Mouse (Mus musculus) right cerebral cortex, postnatal 25 days (tissue): ENCODE results near the gene Car10.
"Not testable (repeated sequence)": the region's sequence is repeated elsewhere in the genome, so short reads cannot be mapped to it uniquely, and the experiment has no call there.

Source experiments
- DNase-seq: peaks from one replicate; pipeline ENCODE4 v3.0.0; 2022

Gene Car10

GRCm38 (mm10) chr11:93173533-93174308 is 75.9 kb downstream of the Car10 start:
- no peak for DNase-seq

GRCm38 (mm10) chr11:93185477-93185876 is 87.6 kb downstream of the Car10 start:
- peak; percentile 8 for DNase-seq

- DNase-seq, result no peak
These were observed 88.3 kb downstream of the Car10 start for GRCm38 (mm10) chr11:93186163-93186562.

- DNase-seq, result no peak
These were observed 90.8 kb downstream of the Car10 start for GRCm38 (mm10) chr11:93188621-93189020.

- DNase-seq, result no peak
These were observed 102.2 kb downstream of the Car10 start for GRCm38 (mm10) chr11:93200046-93200445.

GRCm38 (mm10) chr11:93217457-93217856 is 119.6 kb downstream of the Car10 start:
- no peak for DNase-seq

GRCm38 (mm10) chr11:93230057-93230456 is 132.2 kb downstream of the Car10 start:
- no peak for DNase-seq

GRCm38 (mm10) chr11:93249771-93250265 is 152.0 kb downstream of the Car10 start:
- DNase-seq, result no peak

GRCm38 (mm10) chr11:93251766-93252165 is 153.9 kb downstream of the Car10 start:
- DNase-seq, result no peak

GRCm38 (mm10) chr11:93263979-93264378 is 166.2 kb downstream of the Car10 start:
- no peak for DNase-seq

- DNase-seq, result no peak
These were observed 174.2 kb downstream of the Car10 start for GRCm38 (mm10) chr11:93272016-93272415.

- DNase-seq, result peak; percentile 50
These were observed 176.1 kb downstream of the Car10 start for GRCm38 (mm10) chr11:93273906-93274305.

GRCm38 (mm10) chr11:93293661-93294060 is 195.8 kb downstream of the Car10 start:
- no peak for DNase-seq

- DNase-seq, result no peak
These were observed 212.2 kb downstream of the Car10 start for GRCm38 (mm10) chr11:93309981-93310380.

- DNase-seq, result no peak
These were observed 239.9 kb downstream of the Car10 start for GRCm38 (mm10) chr11:93337756-93338155.

- DNase-seq, result no peak
These were observed 246.1 kb downstream of the Car10 start for GRCm38 (mm10) chr11:93343961-93344360.

GRCm38 (mm10) chr11:93344869-93345268 is 247.0 kb downstream of the Car10 start:
- DNase-seq, result no peak

GRCm38 (mm10) chr11:93361576-93361975 is 263.7 kb downstream of the Car10 start:
- no peak for DNase-seq

GRCm38 (mm10) chr11:93364171-93364570 is 266.3 kb downstream of the Car10 start:
- no peak for DNase-seq

GRCm38 (mm10) chr11:93367244-93367643 is 269.4 kb downstream of the Car10 start:
- DNase-seq, result no peak

- DNase-seq, result no peak
These were observed 269.9 kb downstream of the Car10 start for GRCm38 (mm10) chr11:93367740-93368139.

GRCm38 (mm10) chr11:93373697-93374354 is 276.0 kb downstream of the Car10 start:
- DNase-seq, result no peak

GRCm38 (mm10) chr11:93391159-93391558 is 293.3 kb downstream of the Car10 start:
- no peak for DNase-seq

GRCm38 (mm10) chr11:93393371-93393770 is 295.5 kb downstream of the Car10 start:
- DNase-seq, result not testable (repeated sequence)
